Mouse (Mus musculus) liver, embryonic 11.5 days (tissue): ENCODE results near the gene Klhl36. TPM values are rescaled to one million over a fixed set of nuclear protein-coding genes. Genes with fewer than 3 reads are reported as not detected.

Source experiments
- ATAC-seq: fragments of 200-750 bp; cut with Nextera tagmentation; replicated peaks from 2 replicates; pipeline ENCODE4 v1.8.0; 2017; ENCODE audit warnings: moderate number of reproducible peaks, mild to moderate bottlenecking, moderate TSS enrichment, moderate library complexity; ENCODE audit not compliant: low FRiP score
- DNase-seq: peaks from one replicate; pipeline ENCODE4 v3.0.0-alpha.2; 2017; ENCODE audit warnings: low spot score
- H3K27ac ChIP-seq: fragments of 300-500 bp; sonication (generic); 2 replicates; pipeline ENCODE4 v1.5.1; 2014; ENCODE audit warnings: mild to moderate bottlenecking, low read depth, low read length, control low read depth
- H3K27me3 ChIP-seq: fragments of 300-500 bp; sonication (generic); replicated peaks from 2 replicates; pipeline ENCODE4 v1.6.1; 2014; ENCODE audit warnings: low read length, mixed read lengths; ENCODE audit not compliant: control insufficient read depth, insufficient read depth
- H3K36me3 ChIP-seq: fragments of 300-500 bp; sonication (generic); 2 replicates; pipeline ENCODE4 v1.6.1; 2014; ENCODE audit warnings: mild to moderate bottlenecking, low read length, moderate library complexity, mixed read lengths; ENCODE audit not compliant: control insufficient read depth, insufficient read depth
- H3K4me1 ChIP-seq: fragments of 300-500 bp; sonication (generic); replicated peaks from 2 replicates; pipeline ENCODE4 v1.6.1; 2014; ENCODE audit warnings: low read length, mixed read lengths; ENCODE audit not compliant: control insufficient read depth, insufficient read depth
- H3K4me2 ChIP-seq: fragments of 300-500 bp; sonication (generic); 2 replicates; pipeline ENCODE4 v1.6.1; 2014; ENCODE audit warnings: mild to moderate bottlenecking, control low read depth, moderate library complexity
- H3K4me3 ChIP-seq: fragments of 300-500 bp; sonication (generic); 2 replicates; pipeline ENCODE4 v1.5.1; 2014; ENCODE audit warnings: low read depth, low read length, control low read depth
- H3K9ac ChIP-seq: fragments of 300-500 bp; sonication (generic); 2 replicates; pipeline ENCODE4 v1.6.1; 2014; ENCODE audit warnings: low read depth, low read length, control low read depth
- H3K9me3 ChIP-seq: fragments of 300-500 bp; sonication (generic); 2 replicates; pipeline ENCODE4 v1.6.1; 2016; ENCODE audit warnings: low read length, inconsistent platforms, mixed read lengths; ENCODE audit not compliant: control insufficient read depth
- WGBS: fragments of 180-500 bp; shearing (Covaris S2); extraction: QIAGEN DNeasy Blood & Tissue Kit; methylation state at CpG from one replicate; pipeline ENCODE4 v1.1.7; 2014; 5-methylcytosine and 5-hydroxymethylcytosine counted together
- polyA plus RNA-seq: library from polyadenylated mRNA; unstranded; fragments of >200 nt; fragmentation: Nextera tagmentation; extraction: Ambion mirVana; gene quantifications from 2 replicates; pipeline ENCODE4 v1.2.1, GENCODE M21; 2014

Klhl36 gene
- polyA plus RNA-seq, 1 experiment from 2014 or later, result 9.1 TPM

DNA sequence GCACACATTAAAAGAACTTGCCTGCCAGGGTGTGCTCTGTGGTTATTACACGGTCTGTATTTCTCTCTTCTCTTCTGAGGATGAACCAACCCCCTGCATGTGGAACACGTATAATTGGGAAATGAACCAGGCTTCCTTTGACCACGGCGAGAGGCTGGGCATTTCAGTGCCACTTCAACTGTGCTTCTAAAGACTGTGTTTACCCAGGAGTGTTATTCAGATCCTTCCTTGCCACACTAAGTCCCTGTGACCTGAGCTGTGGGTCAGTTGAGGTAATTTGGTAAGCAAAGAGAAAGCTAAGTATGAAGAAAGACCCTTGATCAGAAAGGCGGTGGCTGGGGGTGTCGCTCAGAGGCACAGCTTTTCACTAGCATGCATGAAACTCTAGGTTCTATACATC, 19.2 kb downstream of the Klhl36 start:
- no peaks in the 10 kb centered on the region for H3K27me3 ChIP-seq
- no peaks in the 10 kb centered on the region; the same call in 1 of the 2 replicates for H3K4me1 ChIP-seq
- WGBS, result 84% methylated on average over 6 of the region's 6 CpGs
- H3K4me3 ChIP-seq, result no peak overlapping the region
- H3K4me2 ChIP-seq, result no peak overlapping the region
- H3K9me3 ChIP-seq, result no peaks in the 10 kb centered on the region
- H3K36me3 ChIP-seq, result no peaks in the 10 kb centered on the region
- ATAC-seq, result no peak
- DNase-seq, result no peak
- no peak overlapping the region for H3K9ac ChIP-seq
- no peak overlapping the region for H3K27ac ChIP-seq

DNA sequence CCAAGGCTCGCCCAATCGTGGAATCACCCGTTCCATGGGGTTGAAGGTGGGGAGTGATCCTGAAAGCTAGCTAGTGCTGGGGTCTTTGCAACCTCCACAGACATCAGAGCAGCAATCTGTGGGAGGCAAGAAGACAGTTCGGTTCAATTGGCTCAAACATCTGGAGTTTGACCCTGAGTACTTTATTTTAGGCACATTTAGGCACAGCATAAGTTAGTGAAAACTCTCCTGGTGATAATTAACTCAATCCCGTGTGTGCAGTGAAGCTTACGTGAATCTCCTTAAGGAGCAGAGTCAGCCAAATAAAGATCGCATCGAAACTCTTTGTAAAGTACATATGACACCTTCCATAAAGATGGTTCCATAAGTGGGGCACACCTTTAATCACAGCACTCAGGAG, 19.9 kb downstream of the Klhl36 start:
- Histone ChIP-seq H3K4me1 (no peaks in the 10 kb centered on the region; the same call in 1 of the 2 replicates), H3K9ac (no peak overlapping the region), H3K27ac (no peak overlapping the region), H3K4me2 (no peak overlapping the region), H3K36me3 (no peaks in the 10 kb centered on the region), H3K27me3 (no peaks in the 10 kb centered on the region), H3K9me3 (no peaks in the 10 kb centered on the region), H3K4me3 (no peak overlapping the region)
- no peak for DNase-seq
- no peak for ATAC-seq
- 73% methylated on average over 8 of the region's 8 CpGs for WGBS

DNA sequence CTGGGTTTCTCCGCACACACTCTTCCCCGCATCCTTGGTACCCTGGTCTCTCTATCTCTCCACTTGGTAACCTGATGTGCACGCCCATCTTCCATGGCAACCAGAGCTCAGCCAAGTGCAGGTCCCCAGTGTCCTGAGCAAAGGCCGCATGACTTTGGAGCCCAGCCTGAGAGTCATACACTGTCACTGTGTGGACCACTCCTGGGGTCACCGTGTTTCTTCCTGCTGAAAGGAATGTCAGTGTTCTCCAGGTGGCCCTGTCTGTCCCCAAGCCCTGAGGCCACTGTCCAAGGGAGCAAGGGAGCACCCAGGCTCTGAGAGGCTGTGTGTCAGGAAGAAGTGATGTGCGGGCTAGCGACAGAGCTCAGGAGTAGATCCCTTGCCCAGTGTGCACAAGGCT, 21.2 kb downstream of the Klhl36 start:
- Histone ChIP-seq H3K9me3 (no peaks in the 10 kb centered on the region), H3K27me3 (no peaks in the 10 kb centered on the region), H3K9ac (no peak overlapping the region), H3K4me2 (no peak overlapping the region), H3K27ac (no peak overlapping the region), H3K36me3 (no peaks in the 10 kb centered on the region), H3K4me3 (no peak overlapping the region), H3K4me1 (no peaks in the 10 kb centered on the region; the same call in 1 of the 2 replicates)
- WGBS, result 84% methylated on average over 7 of the region's 7 CpGs
- DNase-seq (no peak), ATAC-seq (no peak)

DNA sequence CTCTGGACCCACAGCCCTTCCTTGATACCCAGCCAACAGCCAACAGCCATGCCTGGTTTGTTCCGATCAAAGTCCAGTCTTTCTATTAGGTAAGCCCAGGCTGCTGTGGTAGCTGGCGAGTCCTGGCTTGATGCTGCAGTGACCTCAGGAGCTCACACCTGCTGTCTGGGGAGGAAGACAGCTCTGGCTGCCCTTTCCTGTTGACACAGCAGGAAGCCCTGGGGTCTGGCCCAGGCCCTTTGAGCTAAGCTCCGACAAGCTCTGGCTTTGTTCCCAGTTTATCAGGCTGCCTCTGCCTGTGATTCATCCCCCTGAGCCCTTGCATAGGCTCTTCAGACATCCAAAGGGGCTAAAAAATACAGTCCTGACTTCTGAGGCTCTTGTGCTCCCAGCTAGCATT, 23.5 kb downstream of the Klhl36 start:
- Histone ChIP-seq H3K27ac (peak overlapping the region; percentile 57; the same call in 1 of the 2 replicates), H3K4me3 (no peak overlapping the region), H3K9ac (no peak overlapping the region), H3K36me3 (no peaks in the 10 kb centered on the region), H3K9me3 (no peaks in the 10 kb centered on the region), H3K4me2 (no peak overlapping the region), H3K27me3 (no peaks in the 10 kb centered on the region), H3K4me1 (no peaks in the 10 kb centered on the region; the same call in 1 of the 2 replicates)
- ATAC-seq, result peak; percentile 71
- WGBS, result 32% methylated on average over 3 of the region's 3 CpGs
- no peak for DNase-seq

DNA sequence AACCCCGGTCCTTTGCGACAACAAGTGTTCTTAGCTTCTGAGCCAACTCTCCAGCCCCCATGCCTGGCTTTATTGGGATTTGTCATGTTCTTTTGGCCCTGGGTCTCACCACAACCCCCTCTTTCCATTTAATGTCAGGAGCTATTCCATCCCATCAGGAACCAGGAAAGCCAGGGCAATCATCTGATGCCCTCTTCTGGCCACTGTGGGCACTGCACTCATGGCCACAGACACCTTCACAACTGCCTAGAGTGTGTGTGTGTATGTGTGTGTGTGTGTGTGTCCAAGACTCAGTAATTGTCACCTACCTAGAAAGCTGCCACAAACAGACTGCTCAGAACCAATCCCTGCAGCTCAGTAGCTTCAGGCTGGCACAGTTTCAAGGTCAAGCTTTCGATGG, 25.1 kb downstream of the Klhl36 start:
- DNase-seq, result no peak
- WGBS, result 90% methylated on average over 3 of the region's 3 CpGs

DNA sequence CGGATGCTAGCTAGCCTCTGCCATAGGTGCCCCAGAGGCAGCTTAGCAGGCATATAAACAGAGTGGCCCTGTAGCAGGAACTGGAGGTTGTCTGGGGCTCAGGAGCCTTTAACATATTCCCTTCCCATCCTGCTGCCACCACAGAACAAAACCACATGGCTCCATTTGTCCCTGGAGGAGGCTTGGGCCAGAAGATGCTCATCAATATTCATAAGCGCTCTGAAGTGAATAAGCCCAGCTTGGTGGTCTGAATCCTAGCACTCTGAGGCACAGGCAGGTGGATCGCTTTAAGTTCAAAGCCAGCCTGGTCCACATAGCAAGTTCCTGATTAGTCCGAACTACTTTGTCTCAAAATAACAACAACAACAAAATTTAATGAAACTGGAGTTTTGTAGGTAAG, 25.9 kb downstream of the Klhl36 start:
- H3K4me3 ChIP-seq, result no peak overlapping the region
- H3K9me3 ChIP-seq, result no peaks in the 10 kb centered on the region
- WGBS, result 71% methylated on average over 4 of the region's 4 CpGs
- no peak overlapping the region for H3K4me2 ChIP-seq
- DNase-seq (no peak), ATAC-seq (no peak)
- no peak overlapping the region for H3K27ac ChIP-seq
- no peaks in the 10 kb centered on the region for H3K27me3 ChIP-seq
- no peak overlapping the region for H3K9ac ChIP-seq
- H3K36me3 ChIP-seq, result no peaks in the 10 kb centered on the region
- H3K4me1 ChIP-seq, result no peaks in the 10 kb centered on the region; the same call in 1 of the 2 replicates

More for the DNA sequence above, 25.1 kb downstream of the Klhl36 start:
- H3K27me3 ChIP-seq, result no peaks in the 10 kb centered on the region
- H3K27ac ChIP-seq, result no peak overlapping the region
- H3K4me3 ChIP-seq, result no peak overlapping the region
- no peaks in the 10 kb centered on the region; the same call in 1 of the 2 replicates for H3K4me1 ChIP-seq
- no peak overlapping the region for H3K4me2 ChIP-seq
- ATAC-seq, result no peak
- H3K9ac ChIP-seq, result no peak overlapping the region
- H3K9me3 ChIP-seq, result no peaks in the 10 kb centered on the region
- H3K36me3 ChIP-seq, result no peaks in the 10 kb centered on the region

DNA sequence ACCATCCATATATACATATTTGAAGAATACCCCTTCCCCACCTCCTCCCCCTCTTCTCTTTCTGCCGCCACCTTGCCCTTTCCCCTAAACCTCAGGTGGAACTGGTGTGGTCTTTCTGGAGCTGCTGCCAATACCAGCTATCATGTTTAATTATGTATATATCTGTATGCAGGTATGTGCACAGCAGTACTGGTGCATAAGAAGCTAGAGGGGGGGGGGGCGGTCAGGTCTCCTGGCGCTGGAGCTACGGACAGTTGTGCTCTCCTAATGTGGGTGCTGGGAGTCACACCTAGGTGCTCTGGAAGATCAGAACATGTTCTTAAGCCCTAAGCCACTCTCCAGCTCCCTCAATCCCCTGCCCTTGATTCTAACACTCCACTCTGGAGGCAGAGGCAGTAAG, 35.0 kb downstream of the Klhl36 start:
- H3K9ac ChIP-seq, result no peak overlapping the region
- H3K4me2 ChIP-seq, result no peak overlapping the region
- peaks cover 11% of the 10 kb centered on the region for H3K4me1 ChIP-seq
- ATAC-seq (no peak), DNase-seq (no peak)
- no peaks in the 10 kb centered on the region for H3K9me3 ChIP-seq
- no peak overlapping the region for H3K4me3 ChIP-seq
- peaks cover 22% of the 10 kb centered on the region for H3K27me3 ChIP-seq
- WGBS, result 76% methylated on average over 4 of the region's 4 CpGs
- H3K36me3 ChIP-seq, result no peaks in the 10 kb centered on the region
- H3K27ac ChIP-seq, result no peak overlapping the region

DNA sequence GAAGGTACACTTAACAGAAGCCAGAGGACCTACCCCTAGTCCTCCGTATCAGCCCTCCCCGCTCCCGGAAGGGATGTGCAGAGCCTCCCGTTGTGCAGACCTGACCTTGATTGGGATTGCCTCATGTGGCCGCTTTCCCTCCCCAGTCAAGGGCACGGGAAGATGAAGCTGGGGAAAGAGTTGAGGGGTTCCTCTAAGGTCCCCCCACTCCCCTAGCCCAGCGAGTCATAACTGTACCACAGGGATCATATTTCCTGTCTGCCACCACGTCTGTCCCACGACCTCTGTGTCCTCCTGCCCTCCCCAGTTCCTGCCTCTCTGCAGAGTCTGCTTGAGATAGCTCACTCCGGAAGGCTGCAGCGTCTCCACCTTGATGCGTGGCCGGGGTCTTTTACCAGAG, 35.9 kb downstream of the Klhl36 start:
- Histone ChIP-seq H3K27ac (no peak overlapping the region), H3K4me3 (no peak overlapping the region), H3K4me2 (peak overlapping the region; percentile 39), H3K9ac (no peak overlapping the region), H3K36me3 (no peaks in the 10 kb centered on the region), H3K4me1 (peaks cover 11% of the 10 kb centered on the region), H3K27me3 (peaks cover 22% of the 10 kb centered on the region), H3K9me3 (no peaks in the 10 kb centered on the region)
- ATAC-seq (no peak), DNase-seq (no peak)
- 11% methylated on average over 13 of the region's 13 CpGs for WGBS

DNA sequence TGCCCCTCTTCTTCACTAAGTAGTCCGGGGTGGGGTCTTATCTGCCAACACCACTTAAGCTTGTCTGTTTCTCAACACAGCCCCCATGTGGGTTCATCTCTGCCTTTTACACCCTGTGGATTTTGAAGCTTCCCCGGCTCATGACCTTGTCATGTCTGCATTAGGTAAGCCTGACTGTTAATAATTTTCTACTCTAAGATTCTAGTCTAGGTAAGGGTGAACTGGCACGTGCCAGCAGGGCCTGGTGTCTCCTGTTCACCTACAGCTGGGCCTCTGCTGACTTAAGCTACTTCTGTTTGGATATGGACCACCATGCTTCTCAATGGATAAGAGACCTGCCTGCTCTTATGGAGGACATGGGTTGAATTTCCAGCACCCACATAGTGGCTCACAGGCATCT, 39.3 kb downstream of the Klhl36 start:
- H3K9ac ChIP-seq, result no peak overlapping the region
- no peaks in the 10 kb centered on the region for H3K36me3 ChIP-seq
- H3K27me3 ChIP-seq, result peaks cover 22% of the 10 kb centered on the region
- H3K9me3 ChIP-seq, result no peaks in the 10 kb centered on the region
- 51% methylated on average over 3 of the region's 3 CpGs for WGBS
- no peak overlapping the region for H3K27ac ChIP-seq
- peaks cover 11% of the 10 kb centered on the region for H3K4me1 ChIP-seq
- DNase-seq (no peak), ATAC-seq (no peak)
- no peak overlapping the region for H3K4me2 ChIP-seq
- H3K4me3 ChIP-seq, result no peak overlapping the region
